In genomic region chr2:131954835-131955234, GRCm38 (mm10) we compare ENCODE assay signal across 8 mouse cellular contexts. TPM values are rescaled to one million over a fixed set of nuclear protein-coding genes. Genes with fewer than 3 reads are reported as not detected.
DNase-seq lines count a peak whose midpoint lies in the region; ATAC-seq and TF ChIP-seq lines count a peak whose summit lies in the region.

No protein-coding gene starts in this region.

- no peak overlapping the region for H3K9ac ChIP-seq in kidney, postnatal 0 days (ENCODE audit: low read depth, low read length)
- peak overlapping the region; percentile 4; the same call in 1 of the 2 replicates for H3K9ac ChIP-seq in forebrain, embryonic 12.5 days
- H3K9ac ChIP-seq in hindbrain, embryonic 15.5 days: no peak overlapping the region

- peak overlapping the region; percentile 23; the same call in 1 of the 2 replicates for H3K4me3 ChIP-seq in kidney, postnatal 0 days (replicated peaks; ENCODE audit: low read depth, low read length)
- H3K4me3 ChIP-seq in forebrain, embryonic 12.5 days (replicated peaks): peak overlapping the region; percentile 32
- H3K4me3 ChIP-seq in hindbrain, embryonic 15.5 days: peak overlapping the region; percentile 45

- TF ChIP-seq CTCF in kidney, postnatal 0 days (IDR thresholded peaks at IDR 0.05; ENCODE audit: low read depth): no peak

- H3K36me3 ChIP-seq in kidney, postnatal 0 days (ENCODE audit: insufficient read depth, low read length): no peaks in the 10 kb centered on the region
- H3K36me3 ChIP-seq in forebrain, embryonic 12.5 days (replicated peaks): no peaks in the 10 kb centered on the region
- H3K36me3 ChIP-seq in hindbrain, embryonic 15.5 days: no peaks in the 10 kb centered on the region

- H3K27me3 ChIP-seq in kidney, postnatal 0 days (ENCODE audit: insufficient read depth, low read length): no peaks in the 10 kb centered on the region; the same call in 1 of the 2 replicates
- H3K27me3 ChIP-seq in forebrain, embryonic 12.5 days: peaks cover 51% of the 10 kb centered on the region
- peaks cover 31% of the 10 kb centered on the region for H3K27me3 ChIP-seq in hindbrain, embryonic 15.5 days

- H3K4me1 ChIP-seq in kidney, postnatal 0 days (replicated peaks; ENCODE audit: insufficient read depth, low read length): peaks cover 17% of the 10 kb centered on the region
- peaks cover 13% of the 10 kb centered on the region for H3K4me1 ChIP-seq in forebrain, embryonic 12.5 days
- H3K4me1 ChIP-seq in hindbrain, embryonic 15.5 days (replicated peaks): peaks cover 16% of the 10 kb centered on the region

- DNase-seq in kidney, postnatal 0 days (ENCODE audit: low spot score): no peak
- no peak for DNase-seq in kidney, adult 18-20 months
- DNase-seq in lung, postnatal 25 days (ENCODE audit: low spot score): peak; percentile 43
- no peak for DNase-seq in cerebellum, adult 9-10 months
- no peak for DNase-seq in gastrocnemius, adult 8-10 months (ENCODE audit: low spot score in 2 of 2)

- H3K9me3 ChIP-seq in kidney, postnatal 0 days (replicated peaks; ENCODE audit: low read length): no peaks in the 10 kb centered on the region
- no peaks in the 10 kb centered on the region for H3K9me3 ChIP-seq in forebrain, embryonic 12.5 days
- no peaks in the 10 kb centered on the region for H3K9me3 ChIP-seq in hindbrain, embryonic 15.5 days

- WGBS in kidney, postnatal 0 days: 65% methylated on average over 9 of the region's 9 CpGs
- 64% methylated on average over 9 of the region's 9 CpGs for WGBS in forebrain, embryonic 12.5 days
- 66% methylated on average over 9 of the region's 9 CpGs for WGBS in hindbrain, embryonic 15.5 days

- peak overlapping the region; percentile 54 for H3K4me2 ChIP-seq in kidney, postnatal 0 days (ENCODE audit: low read length)
- H3K4me2 ChIP-seq in forebrain, embryonic 12.5 days: peak overlapping the region; percentile 52
- peak overlapping the region; percentile 81 for H3K4me2 ChIP-seq in hindbrain, embryonic 15.5 days

- H3K27ac ChIP-seq in kidney, postnatal 0 days: no peak overlapping the region
- H3K27ac ChIP-seq in forebrain, embryonic 12.5 days: no peak overlapping the region
- no peak overlapping the region for H3K27ac ChIP-seq in hindbrain, embryonic 15.5 days (replicated peaks)

- ATAC-seq in kidney, postnatal 0 days (replicated peaks; ENCODE audit: low FRiP score, low read depth): no peak
- ATAC-seq in forebrain, embryonic 12.5 days (ENCODE audit: low FRiP score): peak; percentile 57
- peak; percentile 33 for ATAC-seq in hindbrain, embryonic 15.5 days (ENCODE audit: low FRiP score, low read depth)
- ATAC-seq in erythroblast, adult 5-6 weeks (replicated peaks; ENCODE audit: low FRiP score, poor library complexity, severe bottlenecking): no peak

RNA-seq across cellular contexts. Expression of gene Prnd, which starts 4.2 kb away (rescaled TPM):
- 14.1 and 17.0 TPM in 2 replicates for polyA plus RNA-seq in kidney, postnatal 0 days (2015; fragmentation: Nextera tagmentation; extraction: Ambion mirVana)
- 7.0 and 7.3 TPM in 2 replicates for polyA plus RNA-seq in forebrain, embryonic 12.5 days (2016; fragmentation: Nextera tagmentation; extraction: Ambion mirVana)
- polyA plus RNA-seq in hindbrain, embryonic 15.5 days (2015; fragmentation: Nextera tagmentation; extraction: Ambion mirVana): 10.4 and 11.3 TPM in 2 replicates
- not detected in 2 replicates for total RNA-seq in erythroblast, adult 5-6 weeks (2015; ENCODE audit: low replicate concordance)
- total RNA-seq in erythroblast, adult 5-6 weeks (2017; ENCODE audit: low replicate concordance): not detected in 2 replicates
- total RNA-seq in gastrocnemius, adult 8-10 months (2022): under 1 TPM in 2 of 4 experiments, not detected in 2; 0.10 to 0.40 TPM

RNA-seq across cellular contexts. Expression of gene Prn, which starts 45.1 kb away (rescaled TPM):
- polyA plus RNA-seq in kidney, postnatal 0 days (2015; fragmentation: Nextera tagmentation; extraction: Ambion mirVana): 0.20 TPM in 1 of 2 replicates, not detected in the other
- not detected in 2 replicates for polyA plus RNA-seq in forebrain, embryonic 12.5 days (2016; fragmentation: Nextera tagmentation; extraction: Ambion mirVana)
- polyA plus RNA-seq in hindbrain, embryonic 15.5 days (2015; fragmentation: Nextera tagmentation; extraction: Ambion mirVana): not detected in 2 replicates
- not detected in 2 replicates for total RNA-seq in erythroblast, adult 5-6 weeks (2015; ENCODE audit: low replicate concordance)
- total RNA-seq in erythroblast, adult 5-6 weeks (2017; ENCODE audit: low replicate concordance): not detected in 2 replicates
- total RNA-seq in gastrocnemius, adult 8-10 months (2022): not detected

RNA-seq across cellular contexts. Expression of gene Prnp, which starts 45.1 kb away (rescaled TPM):
- polyA plus RNA-seq in kidney, postnatal 0 days (2015; fragmentation: Nextera tagmentation; extraction: Ambion mirVana): 63.8 and 69.9 TPM in 2 replicates
- polyA plus RNA-seq in forebrain, embryonic 12.5 days (2016; fragmentation: Nextera tagmentation; extraction: Ambion mirVana): 66.4 and 67.7 TPM in 2 replicates
- 133 and 138 TPM in 2 replicates for polyA plus RNA-seq in hindbrain, embryonic 15.5 days (2015; fragmentation: Nextera tagmentation; extraction: Ambion mirVana)
- total RNA-seq in erythroblast, adult 5-6 weeks (2015; ENCODE audit: low replicate concordance): 80.3 and 84.9 TPM in 2 replicates
- total RNA-seq in erythroblast, adult 5-6 weeks (2017; ENCODE audit: low replicate concordance): 147 and 159 TPM in 2 replicates
- 100 to 1,000 TPM in 2 of 4 experiments, 10 to 100 TPM in 2; 99.4 to 117 (median 102) TPM for total RNA-seq in gastrocnemius, adult 8-10 months (2022)

Comparison
In these comparisons a context has a peak if more than half of its experiments do, and no peak if none do; other contexts are left out.
1. ATAC-seq: peak in forebrain, embryonic 12.5 days (single experiment) and hindbrain, embryonic 15.5 days (single experiment); none in kidney, postnatal 0 days (single experiment) and erythroblast, adult 5-6 weeks (single experiment).
2. Peak in every context shown above with its lines, with median percentiles within 50 percentile points of each other: H3K4me2 ChIP-seq and H3K4me3 ChIP-seq.